Mouse (Mus musculus): ENCODE measurements around the gene Sf3b6.

GRCm38 (mm10) chr12:4842890-4843597 is 25.7 kb downstream of the Sf3b6 start, which contains the start of gene Wdcp:
- TF ChIP-seq CTCF (IDR thresholded peaks at IDR 0.05; ENCODE audit: control insufficient read depth, insufficient read depth, low read length) (no peak), POLR2A (IDR thresholded peaks at IDR 0.05; ENCODE audit: borderline replicate concordance, control insufficient read depth, low read depth, low read length) (peak; percentile 15; the same call in 1 of the 2 replicates)
